Mouse (Mus musculus): ENCODE data around the gene Ankef1. TPM values are rescaled to one million over a fixed set of nuclear protein-coding genes. Genes with fewer than 3 reads are reported as not detected.

Gene Ankef1
- total and polyA plus RNA-seq, 3 experiments, result 0.11 TPM; not detected in 2

GRCm38 (mm10) chr2:136600651-136601170 is 99.0 kb downstream of the Ankef1 start:
- TF ChIP-seq GATA2 (IDR thresholded peaks at IDR 0.05; ENCODE audit: borderline replicate concordance, low read depth, low read length), result no peak
- TF ChIP-seq GATA1 (IDR thresholded peaks at IDR 0.05; ENCODE audit: borderline replicate concordance, low read length), result no peak
- no peak for TF ChIP-seq POLR2AphosphoS5 (IDR thresholded peaks at IDR 0.05; ENCODE audit: insufficient replicate concordance, low read depth, low read length)
- no peak for TF ChIP-seq CTCF (IDR thresholded peaks at IDR 0.05; ENCODE audit: low read depth, low read length)
- no peak for TF ChIP-seq TAL1 (conservative IDR thresholded peaks at IDR 0.05; ENCODE audit: low read depth, low read length)
- H3K27me3 ChIP-seq (ENCODE audit: insufficient read depth, low read length), result no peaks in the 10 kb centered on the region
- no peaks in the 10 kb centered on the region for H3K4me1 ChIP-seq (ENCODE audit: insufficient read depth, low read depth, low read length)
- no peaks in the 10 kb centered on the region for H3K36me3 ChIP-seq (replicated peaks)
- DNase-seq (ENCODE audit: low spot score) (no peak), ATAC-seq (ENCODE audit: extremely low read depth, insufficient number of reproducible peaks, low FRiP score, poor library complexity, severe bottlenecking) (no peak)
- H3K4me3 ChIP-seq (ENCODE audit: low read depth, low read length), result no peak overlapping the region
- H3K9me3 ChIP-seq (replicated peaks), result peaks cover 21% of the 10 kb centered on the region

- H3K4me3 ChIP-seq (ENCODE audit: low read depth, low read length), result no peak overlapping the region
- TF ChIP-seq TAL1 (conservative IDR thresholded peaks at IDR 0.05; ENCODE audit: low read depth, low read length), result no peak
- no peak for TF ChIP-seq GATA1 (IDR thresholded peaks at IDR 0.05; ENCODE audit: borderline replicate concordance, low read length)
- no peak for TF ChIP-seq GATA2 (IDR thresholded peaks at IDR 0.05; ENCODE audit: borderline replicate concordance, low read depth, low read length)
- TF ChIP-seq POLR2AphosphoS5 (IDR thresholded peaks at IDR 0.05; ENCODE audit: insufficient replicate concordance, low read depth, low read length), result no peak
- TF ChIP-seq CTCF (IDR thresholded peaks at IDR 0.05; ENCODE audit: low read depth, low read length), result no peak
- H3K4me1 ChIP-seq (ENCODE audit: insufficient read depth, low read depth, low read length), result no peaks in the 10 kb centered on the region
- H3K9me3 ChIP-seq (replicated peaks), result peaks cover 21% of the 10 kb centered on the region
- no peaks in the 10 kb centered on the region for H3K36me3 ChIP-seq (replicated peaks)
- ATAC-seq (ENCODE audit: extremely low read depth, insufficient number of reproducible peaks, low FRiP score, poor library complexity, severe bottlenecking), result no peak
- no peaks in the 10 kb centered on the region for H3K27me3 ChIP-seq (ENCODE audit: insufficient read depth, low read length)
- DNase-seq (ENCODE audit: low spot score), result no peak
Measured at GRCm38 (mm10) chr2:136601206-136601605, 99.5 kb downstream of the Ankef1 start.

Other genes with a start within 250 kb of the Ankef1 start
- not detected in 2 replicates for gene Pak7, start 113.9 kb upstream of the Ankef1 start, total RNA-seq (2014; fragmentation: Nextera tagmentation)
- gene Pak7, start 113.9 kb upstream of the Ankef1 start, total RNA-seq (2017), result 0.16 and 0.17 TPM in 2 replicates
- gene Pak7, start 113.9 kb upstream of the Ankef1 start, polyA plus RNA-seq (2012), result not detected in 2 replicates
- not detected in 2 replicates for gene Snap25, start 211.5 kb downstream of the Ankef1 start, total RNA-seq (2014; fragmentation: Nextera tagmentation)
- gene Snap25, start 211.5 kb downstream of the Ankef1 start, total RNA-seq (2017), result 0.06 and 0.11 TPM in 2 replicates
- not detected in 2 replicates for gene Snap25, start 211.5 kb downstream of the Ankef1 start, polyA plus RNA-seq (2012)